Mouse (Mus musculus) myocyte (in vitro differentiated cells): ENCODE measurements around the gene Grhl3. TPM values are rescaled to one million over a fixed set of nuclear protein-coding genes. Genes with fewer than 3 reads are reported as not detected.

ENCODE experiments used
- H3K27me3 ChIP-seq: one replicate; pipeline ENCODE4 v1.6.1; 2011; ENCODE audit not compliant: control insufficient read depth, insufficient read depth, insufficient read length
- H3K36me3 ChIP-seq: one replicate; pipeline ENCODE4 v1.6.1; 2011; ENCODE audit not compliant: control insufficient read depth, insufficient read depth
- H3K4me2 ChIP-seq: one replicate; pipeline ENCODE4 v1.6.1; 2011; ENCODE audit warnings: low read depth, control low read depth
- H3K4me3 ChIP-seq: one replicate; pipeline ENCODE4 v1.5.1; 2011; ENCODE audit warnings: mild to moderate bottlenecking, control low read depth, moderate library complexity
- H3K79me2 ChIP-seq: one replicate; pipeline ENCODE4 v1.6.1; 2011; ENCODE audit not compliant: control insufficient read depth, insufficient read depth
- H3ac ChIP-seq: one replicate; pipeline ENCODE4 v1.6.1; 2011; ENCODE audit not compliant: control insufficient read depth, insufficient read length
- CEBPB ChIP-seq: IDR thresholded peaks from 2 replicates; pipeline ENCODE4 v1.6.1; 2011; ENCODE audit warnings: mild to moderate bottlenecking, moderate library complexity; ENCODE audit not compliant: poor library complexity, insufficient read depth, severe bottlenecking
- E2F4 ChIP-seq: IDR thresholded peaks from one replicate; pipeline ENCODE4 v1.6.1; 2011; ENCODE audit warnings: mild to moderate bottlenecking, control low read depth, moderate library complexity; ENCODE audit not compliant: insufficient read depth
- MAX ChIP-seq: IDR thresholded peaks from one replicate; pipeline ENCODE4 v1.6.1; 2011; ENCODE audit warnings: low read depth, mild to moderate bottlenecking, control low read depth
- MYOD1 ChIP-seq, 3 experiments: IDR thresholded peaks; one replicate each; pipeline ENCODE4 v1.6.1; 2011; ENCODE audit warnings: control low read depth in 2 of 3, low read depth in 2 of 3, mild to moderate bottlenecking in 2 of 3, moderate library complexity in 1 of 3; ENCODE audit not compliant: insufficient read length in 2 of 3, control insufficient read depth in 1 of 3
- MYOG ChIP-seq, 3 experiments: IDR thresholded peaks; one replicate each; pipeline ENCODE4 v1.6.1; 2011; ENCODE audit warnings: control low read depth in 2 of 3, low read depth in 2 of 3, mild to moderate bottlenecking in 2 of 3; ENCODE audit not compliant: insufficient read length in 2 of 3, control insufficient read depth in 1 of 3, insufficient read depth in 1 of 3
- POLR2A ChIP-seq: IDR thresholded peaks from one replicate; pipeline ENCODE4 v1.6.1; 2011; ENCODE audit warnings: low read depth, mild to moderate bottlenecking, control low read depth, moderate library complexity; ENCODE audit not compliant: insufficient read length
- POLR2AphosphoS2 ChIP-seq: IDR thresholded peaks from one replicate; pipeline ENCODE4 v1.6.1; 2011; ENCODE audit warnings: low read depth, control low read depth; ENCODE audit not compliant: insufficient read length
- REST ChIP-seq: IDR thresholded peaks from one replicate; pipeline ENCODE4 v1.6.1; 2011; ENCODE audit warnings: mild to moderate bottlenecking, control low read depth, moderate library complexity; ENCODE audit not compliant: insufficient read depth, insufficient read length
- SRF ChIP-seq: IDR thresholded peaks from one replicate; pipeline ENCODE4 v1.6.1; 2011; ENCODE audit warnings: low read depth; ENCODE audit not compliant: control insufficient read depth, insufficient read length
- TCF12 ChIP-seq: IDR thresholded peaks from one replicate; pipeline ENCODE4 v1.6.1; 2011; ENCODE audit warnings: mild to moderate bottlenecking, control low read depth; ENCODE audit not compliant: poor library complexity, insufficient read depth, severe bottlenecking
- TCF3 ChIP-seq: IDR thresholded peaks from one replicate; pipeline ENCODE4 v1.6.1; 2011; ENCODE audit warnings: low read depth, control low read depth; ENCODE audit not compliant: insufficient read length
- USF1 ChIP-seq: IDR thresholded peaks from one replicate; pipeline ENCODE4 v1.6.1; 2011; ENCODE audit warnings: low read depth, mild to moderate bottlenecking, control low read depth, moderate library complexity
- polyA plus RNA-seq: library from polyadenylated mRNA; unstranded; fragments of >200 nt; fragmentation: generic; extraction: Trizol; gene quantifications from one replicate; pipeline ENCODE4 v1.2.1, GENCODE M21; 2012; ENCODE audit warnings: missing spikeins

Gene Grhl3
- polyA plus RNA-seq, 1 experiment = 0.95 TPM

DNA sequence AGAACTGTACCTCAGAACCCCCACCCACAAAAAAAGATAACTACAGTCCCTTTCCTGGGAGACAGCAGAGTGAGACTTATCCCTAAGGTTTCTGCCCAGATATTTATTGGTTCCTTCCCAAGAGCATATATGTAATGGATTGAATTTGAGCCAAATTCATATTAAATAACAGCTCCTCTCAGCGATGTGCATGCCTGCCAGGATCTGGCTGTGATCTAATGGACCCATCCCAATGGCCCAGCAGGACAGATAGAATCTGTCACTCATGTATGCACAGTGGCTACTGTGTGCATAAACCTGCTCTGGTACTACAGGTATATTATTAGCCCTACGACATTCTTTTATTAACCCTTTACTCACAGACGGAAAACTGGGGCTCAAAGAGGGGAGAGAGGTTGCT lies 17.7 kb upstream of the Grhl3 start:
- H3ac ChIP-seq = no peak overlapping the region
- H3K36me3 ChIP-seq = no peaks in the 10 kb centered on the region
- no peak overlapping the region for H3K4me3 ChIP-seq
- no peaks in the 10 kb centered on the region for H3K79me2 ChIP-seq
- H3K27me3 ChIP-seq = no peaks in the 10 kb centered on the region
- H3K4me2 ChIP-seq = no peak overlapping the region
- TF ChIP-seq USF1 (no peak), MYOG (IDR thresholded peaks at IDR 0.05; ENCODE audit: control insufficient read depth in 1 of 3, insufficient read depth in 1 of 3, insufficient read length in 2 of 3, low read depth in 2 of 3) (no peak), REST (no peak), POLR2AphosphoS2 (no peak), POLR2A (no peak), E2F4 (no peak), MYOD1 (IDR thresholded peaks at IDR 0.05; ENCODE audit: control insufficient read depth in 1 of 3, insufficient read length in 2 of 3, low read depth in 2 of 3) (no peak), CEBPB (no peak)

- Histone ChIP-seq H3K36me3 (no peaks in the 10 kb centered on the region), H3ac (no peak overlapping the region), H3K4me2 (no peak overlapping the region), H3K79me2 (no peaks in the 10 kb centered on the region), H3K4me3 (no peak overlapping the region), H3K27me3 (no peaks in the 10 kb centered on the region)
- no peak for TF ChIP-seq MAX
- no peak for TF ChIP-seq CEBPB
- no peak for TF ChIP-seq USF1
- no peak for TF ChIP-seq REST
- no peak for TF ChIP-seq TCF3
- no peak for TF ChIP-seq POLR2A
- no peak for TF ChIP-seq TCF12
Observed at GRCm38 (mm10) chr4:135584838-135585237, 11.4 kb upstream of the Grhl3 start.

- no peak overlapping the region for H3K4me3 ChIP-seq
- H3K79me2 ChIP-seq = no peaks in the 10 kb centered on the region
- H3K4me2 ChIP-seq = no peak overlapping the region
- TF ChIP-seq MAX (no peak), E2F4 (no peak), REST (no peak), SRF (no peak), TCF3 (no peak), POLR2A (no peak), USF1 (no peak), TCF12 (no peak), MYOD1 (IDR thresholded peaks at IDR 0.05; ENCODE audit: control insufficient read depth in 1 of 3, insufficient read length in 2 of 3, low read depth in 2 of 3) (no peak)
- no peaks in the 10 kb centered on the region for H3K36me3 ChIP-seq
- H3ac ChIP-seq = no peak overlapping the region
- H3K27me3 ChIP-seq = no peaks in the 10 kb centered on the region
Observed at GRCm38 (mm10) chr4:135581222-135581910, 7.9 kb upstream of the Grhl3 start.

DNA sequence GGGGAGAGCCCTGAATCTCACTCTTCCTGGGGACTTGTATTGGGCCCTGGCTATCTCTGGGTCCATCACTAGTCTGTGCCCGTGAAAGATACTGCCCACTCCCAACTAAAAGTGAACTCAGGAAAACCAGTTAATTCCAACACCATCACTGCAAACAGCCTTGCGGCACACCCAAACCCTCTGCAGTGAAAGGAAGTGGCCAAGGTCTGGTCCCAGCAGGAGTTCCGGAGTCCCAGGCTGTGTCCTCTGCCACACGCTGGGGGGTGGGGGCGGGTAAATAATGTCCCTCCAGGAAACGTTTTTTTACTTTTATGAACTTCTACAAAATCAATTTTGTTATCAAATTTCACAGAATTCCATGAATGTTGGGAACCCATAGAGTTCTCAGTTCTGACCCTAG lies 6.3 kb upstream of the Grhl3 start:
- Histone ChIP-seq H3K4me3 (no peak overlapping the region), H3K79me2 (no peaks in the 10 kb centered on the region), H3K4me2 (no peak overlapping the region), H3ac (no peak overlapping the region), H3K27me3 (no peaks in the 10 kb centered on the region), H3K36me3 (no peaks in the 10 kb centered on the region)
- TF ChIP-seq MAX = no peak
- no peak for TF ChIP-seq E2F4
- TF ChIP-seq TCF3 = no peak
- no peak for TF ChIP-seq SRF
- no peak for TF ChIP-seq MYOG (IDR thresholded peaks at IDR 0.05; ENCODE audit: control insufficient read depth in 1 of 3, insufficient read depth in 1 of 3, insufficient read length in 2 of 3, low read depth in 2 of 3)
- no peak for TF ChIP-seq TCF12
- no peak for TF ChIP-seq USF1
- no peak for TF ChIP-seq REST
- TF ChIP-seq POLR2A = no peak
- TF ChIP-seq POLR2AphosphoS2 = no peak
- no peak for TF ChIP-seq MYOD1 (IDR thresholded peaks at IDR 0.05; ENCODE audit: control insufficient read depth in 1 of 3, insufficient read length in 2 of 3, low read depth in 2 of 3)
- no peak for TF ChIP-seq CEBPB

- no peak overlapping the region for H3ac ChIP-seq
- H3K36me3 ChIP-seq = no peaks in the 10 kb centered on the region
- H3K4me3 ChIP-seq = no peak overlapping the region
- H3K79me2 ChIP-seq = no peaks in the 10 kb centered on the region
- TF ChIP-seq MAX (no peak), E2F4 (no peak), TCF12 (no peak), USF1 (no peak), CEBPB (no peak), SRF (no peak), TCF3 (no peak), REST (no peak), POLR2AphosphoS2 (no peak), POLR2A (no peak), MYOD1 (IDR thresholded peaks at IDR 0.05; ENCODE audit: control insufficient read depth in 1 of 3, insufficient read length in 2 of 3, low read depth in 2 of 3) (no peak), MYOG (IDR thresholded peaks at IDR 0.05; ENCODE audit: control insufficient read depth in 1 of 3, insufficient read depth in 1 of 3, insufficient read length in 2 of 3, low read depth in 2 of 3) (no peak)
- no peaks in the 10 kb centered on the region for H3K27me3 ChIP-seq
- H3K4me2 ChIP-seq = no peak overlapping the region
Observed at GRCm38 (mm10) chr4:135578490-135578889, 5.1 kb upstream of the Grhl3 start.
